Mouse (Mus musculus) fibroblast of lung, adult 2 months (primary cell): ENCODE measurements around the gene Olfr473.
"Not testable (repeated sequence)": the region's sequence is repeated elsewhere in the genome, so short reads cannot be mapped to it uniquely, and the experiment has no call there.

Experiments
- DNase-seq: peaks from one replicate; pipeline ENCODE4 v3.0.0-alpha.2; 2011; ENCODE audit warnings: low read depth

Olfr473 gene

DNA sequence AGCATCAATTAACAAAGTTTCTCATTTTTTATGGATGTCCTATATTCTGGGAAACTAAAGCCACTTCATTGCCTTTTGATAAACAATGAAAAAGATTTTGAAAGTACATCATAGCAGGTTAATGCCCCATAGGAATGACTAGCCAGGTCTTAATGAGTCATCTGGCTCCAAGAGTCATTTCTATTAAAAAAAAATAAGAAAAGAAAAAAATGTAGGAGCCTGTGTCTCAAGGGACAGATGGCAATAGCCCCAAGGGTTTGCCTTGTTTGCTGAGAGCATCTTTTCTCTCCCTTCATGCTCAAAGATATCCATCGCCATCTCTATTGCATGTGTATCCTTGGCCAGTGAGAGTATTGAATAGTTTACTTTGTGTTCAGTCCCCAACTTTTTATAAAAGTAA, at the start of gene Olfr473:
Gene Olfr473 (plus strand): TSS at position 301 of the 400 bp plus-strand sequence.
- no peak for DNase-seq

DNA sequence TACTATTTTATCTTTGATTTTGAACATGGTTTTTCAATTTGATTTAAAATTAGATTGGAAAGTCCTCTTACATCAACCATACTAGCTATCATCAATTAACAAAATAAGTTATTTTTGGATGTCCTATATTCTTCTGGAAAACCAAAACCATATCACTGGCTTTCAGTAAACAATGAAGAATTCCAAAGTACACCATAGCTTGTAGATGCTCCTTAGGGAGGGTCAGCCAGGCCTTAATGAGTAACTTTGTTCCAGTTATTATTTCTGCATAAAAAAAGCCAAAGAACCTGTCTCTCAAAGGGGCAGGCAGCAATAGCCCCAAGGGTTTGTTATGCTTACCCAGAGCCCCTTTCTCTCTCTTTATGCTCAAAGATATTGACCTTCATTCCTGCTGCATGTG, 32.6 kb upstream of the Olfr473 start, which contains the start of gene Olfr472:
Gene Olfr472 (plus strand): TSS at position 301 of the 400 bp plus-strand sequence.
- DNase-seq, result no peak

DNA sequence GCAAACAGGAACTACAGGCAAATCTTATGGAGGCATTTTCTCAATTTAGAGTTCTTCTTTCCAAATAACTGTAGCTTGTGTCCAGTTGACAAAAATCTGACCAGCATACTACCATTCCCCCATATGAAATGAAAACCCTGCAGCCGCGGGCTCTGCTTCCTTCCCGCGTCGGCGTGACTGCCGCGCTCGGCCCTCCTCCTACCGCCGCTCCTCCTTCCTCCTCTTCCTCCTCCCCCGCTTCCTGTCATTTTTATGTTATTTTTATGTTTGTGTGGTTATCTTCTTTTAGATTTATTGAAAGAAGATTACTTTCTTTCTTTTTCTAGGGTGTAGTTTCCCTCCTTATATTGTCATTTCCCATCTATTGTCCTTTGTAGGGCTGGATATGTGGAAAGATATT, 22.3 kb downstream of the Olfr473 start:
- DNase-seq, result not testable (repeated sequence)

DNA sequence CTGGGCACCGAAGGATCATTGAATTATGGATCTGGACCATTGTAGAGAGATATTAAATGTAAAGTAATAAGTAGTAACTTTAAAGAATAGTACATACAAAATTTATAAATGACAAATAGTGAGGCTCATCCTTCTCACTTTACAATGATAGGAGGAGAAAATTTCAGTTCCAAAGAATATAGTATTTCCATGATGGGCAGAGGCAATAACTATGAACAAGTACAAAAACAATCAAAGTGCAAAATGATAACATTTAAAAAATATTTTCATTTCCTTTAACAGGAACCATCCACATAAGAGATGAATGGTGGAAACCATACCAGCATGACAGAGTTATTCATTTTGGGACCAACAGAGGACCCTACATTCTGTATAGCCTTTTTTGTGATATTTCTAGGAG, 24.1 kb downstream of the Olfr473 start, which contains the start of gene Olfr474:
Gene Olfr474 (plus strand): TSS at position 301 of the 400 bp plus-strand sequence.
- no peak for DNase-seq

DNA sequence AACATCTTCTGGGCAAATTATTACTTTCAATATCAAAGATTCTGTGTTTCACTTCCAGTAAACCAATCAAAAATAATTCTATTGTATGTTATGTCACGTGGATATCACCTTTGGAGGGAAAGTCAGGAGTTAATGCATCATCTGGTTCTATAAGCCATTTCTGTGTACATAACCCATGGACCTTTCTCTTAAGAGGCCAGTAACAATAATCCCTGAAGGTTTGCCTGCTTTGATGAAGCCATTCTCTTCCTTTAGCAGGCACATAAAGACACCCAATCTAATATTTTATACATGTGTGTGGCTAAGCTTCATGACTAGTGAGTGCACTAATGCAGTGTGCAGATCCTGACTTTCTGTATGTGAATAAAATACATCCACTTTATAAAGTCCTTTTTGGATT, 34.3 kb downstream of the Olfr473 start, which contains the start of gene Olfr476:
Gene Olfr476 (plus strand): TSS at position 301 of the 400 bp plus-strand sequence.
- DNase-seq, result no peak
